Mouse (Mus musculus) layer of hippocampus, adult 9-11 months (tissue): ENCODE measurements around the gene Zfp81.
A peak's percentile ranks its signal among the peaks of the same experiment; 100 is the strongest.
"Not testable (repeated sequence)": the region's sequence is repeated elsewhere in the genome, so short reads cannot be mapped to it uniquely, and the experiment has no call there.

Source experiments
- DNase-seq: peaks from one replicate; pipeline ENCODE4 v3.0.0; 2022

Gene Zfp81

DNA sequence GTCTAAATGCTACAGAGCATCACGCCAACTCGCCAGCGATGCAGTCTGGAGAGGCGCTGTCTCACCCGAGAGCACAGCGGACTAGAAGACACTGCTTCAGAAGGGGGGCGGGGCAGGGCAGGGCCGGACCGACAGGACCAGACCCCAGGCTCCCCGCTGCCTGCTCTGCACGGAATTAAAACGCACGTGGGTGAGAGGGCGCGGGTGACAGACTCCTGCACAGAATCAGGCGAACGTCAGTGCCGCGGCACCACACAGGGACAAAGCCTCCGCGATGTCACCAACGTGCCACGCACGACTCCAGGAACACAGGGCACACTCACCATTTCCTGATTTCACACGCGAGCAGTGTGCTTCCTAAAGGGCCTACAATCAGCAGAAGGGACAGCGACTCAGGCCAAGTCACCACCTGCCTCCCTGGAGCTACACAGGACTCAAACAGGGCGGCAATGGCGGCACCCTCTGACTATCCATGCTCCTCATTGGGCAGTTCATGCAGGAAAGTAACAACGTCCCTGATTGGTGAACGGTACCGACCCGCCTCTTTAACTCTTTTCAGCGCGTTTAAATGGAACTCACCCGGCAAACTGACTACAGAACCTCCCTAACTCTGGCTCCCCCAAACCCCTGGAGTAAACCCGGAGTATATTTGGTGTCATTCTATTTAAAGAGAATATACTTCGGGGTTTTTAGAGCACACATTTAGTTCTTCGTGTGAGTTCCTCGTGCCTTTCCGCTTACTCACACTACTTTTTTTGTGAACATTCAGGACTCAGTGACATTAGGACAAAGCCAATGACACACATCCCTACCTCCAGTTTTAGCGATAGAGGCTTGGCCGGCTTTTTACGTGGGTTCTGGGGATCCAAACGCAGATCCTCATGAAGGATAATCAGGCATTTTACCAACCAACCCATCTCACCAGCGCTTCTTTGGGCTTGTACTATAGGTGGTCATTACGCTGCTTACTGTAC lies at the start of gene Zfp81:
Zfp81 (minus strand) TSS at position 468 of the 974 bp plus-strand sequence.
- DNase-seq = peak; percentile 89

DNA sequence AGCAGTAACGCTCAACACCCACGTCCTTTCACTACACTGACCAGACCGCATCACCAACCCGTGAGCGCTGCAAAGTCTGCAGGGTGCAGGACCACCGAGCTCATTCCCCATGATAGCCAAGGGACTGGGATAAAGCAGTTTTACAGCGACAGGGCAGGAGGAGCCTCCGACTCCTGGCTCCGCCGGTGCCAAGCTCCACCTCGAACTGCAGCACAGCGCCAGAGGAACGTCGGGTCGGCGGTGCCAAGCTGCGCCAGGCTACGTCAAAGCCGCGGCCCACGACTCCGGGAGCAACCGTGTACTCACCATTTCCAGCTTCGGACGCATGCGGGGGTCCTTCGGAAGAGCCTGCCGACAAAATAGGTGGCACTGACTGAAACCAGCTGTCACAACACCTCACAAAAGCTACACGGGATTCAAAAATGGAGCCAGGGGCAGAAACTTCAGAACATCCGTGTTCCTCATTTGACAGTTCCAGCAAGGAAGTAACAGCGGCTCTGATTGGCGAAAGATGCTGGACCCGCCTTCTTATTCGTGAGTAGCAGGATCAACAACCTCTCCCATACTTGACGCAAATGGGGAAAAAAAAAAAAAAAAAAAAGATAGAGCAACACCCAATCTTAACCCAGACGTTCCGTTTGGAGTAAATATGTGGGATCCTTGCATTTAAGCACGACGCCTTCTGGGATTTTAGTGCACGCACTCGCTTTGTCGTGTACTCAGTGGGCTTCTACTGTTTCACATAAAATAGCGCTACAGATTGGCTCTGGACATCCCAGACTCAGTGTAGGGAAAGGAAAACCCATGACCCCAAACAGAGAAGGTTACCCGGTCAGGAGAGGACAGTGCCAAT lies 35.7 kb upstream of the Zfp81 start, which contains the start of gene Zfp101:
Zfp101 (minus strand) TSS at position 460 of the 853 bp plus-strand sequence.
- DNase-seq = peak; percentile 96

DNA sequence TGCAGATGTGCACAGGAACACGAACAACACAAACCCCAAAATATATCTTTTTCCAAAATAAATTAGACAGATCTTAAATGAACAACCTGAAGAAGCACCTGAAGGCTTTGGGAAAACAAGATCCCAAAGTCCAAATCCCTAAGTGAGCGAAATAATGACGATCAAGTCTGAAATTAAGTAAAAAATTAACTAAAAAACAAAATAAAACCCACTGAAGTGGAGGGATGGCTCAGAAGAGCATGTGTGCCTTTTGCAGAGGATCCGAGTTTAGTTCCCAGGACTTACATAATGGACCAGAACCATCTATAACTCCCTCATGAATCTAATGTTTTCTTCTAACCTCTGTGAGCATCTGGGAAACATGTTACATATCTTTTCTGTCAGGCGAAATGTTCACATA lies 33.6 kb upstream of the Zfp81 start:
- no peak for DNase-seq

DNA sequence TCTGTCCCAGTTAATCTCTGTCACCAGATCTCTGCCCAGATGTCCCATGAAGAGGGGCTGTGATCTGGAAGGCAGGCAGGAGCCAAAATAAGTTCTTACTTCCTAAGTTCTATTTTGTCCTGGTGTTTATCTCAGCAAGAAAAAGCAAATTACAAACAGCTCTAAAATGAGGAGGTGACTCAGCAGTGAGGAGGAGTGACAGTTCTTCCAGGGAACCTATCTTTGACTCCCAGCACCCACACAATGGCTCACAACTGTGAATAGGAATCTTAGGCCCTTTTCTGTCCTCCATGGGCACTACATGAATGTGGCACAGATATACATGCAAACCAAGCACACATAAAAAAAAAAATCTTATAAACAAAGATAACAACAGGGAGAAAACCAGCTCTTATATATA lies 27.0 kb upstream of the Zfp81 start:
- no peak for DNase-seq

DNA sequence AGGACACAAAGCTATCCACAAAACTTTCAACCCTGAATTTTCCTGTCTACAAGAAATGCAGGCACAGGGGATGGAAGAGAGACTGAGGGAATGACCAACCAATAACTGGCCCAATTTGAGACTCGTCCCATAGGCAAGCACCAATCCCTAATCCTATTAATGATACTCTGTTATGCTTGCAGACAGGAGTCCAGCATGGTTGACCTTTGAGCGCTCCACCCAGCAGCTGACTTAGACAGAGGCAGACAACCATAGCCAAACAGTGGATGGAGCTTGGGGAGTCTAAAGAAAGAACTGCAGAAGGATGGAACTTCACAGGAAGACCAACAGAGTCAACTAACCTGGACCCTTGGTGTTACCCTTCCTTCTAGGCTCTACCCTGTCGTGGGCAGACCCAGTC lies 14.1 kb upstream of the Zfp81 start:
- no peak for DNase-seq

DNA sequence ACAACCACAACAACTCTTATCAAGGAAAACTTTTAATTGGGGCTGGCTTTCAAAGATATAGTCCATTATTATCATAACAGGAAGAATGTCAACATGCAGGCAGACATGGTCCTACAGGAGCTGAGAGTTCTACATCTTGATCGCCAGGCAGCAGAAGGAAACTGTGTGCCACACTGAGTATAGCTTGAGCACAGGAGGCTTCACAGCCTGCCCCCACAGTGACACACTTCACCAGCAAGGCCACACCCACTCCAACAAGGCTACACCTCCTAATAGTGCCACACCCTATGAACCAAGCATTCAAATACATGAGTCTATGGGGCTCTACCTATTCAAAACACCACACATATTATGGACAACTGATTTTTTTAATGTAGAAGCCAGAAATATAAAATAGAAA lies 5.7 kb downstream of the Zfp81 start:
- no peak for DNase-seq

DNA sequence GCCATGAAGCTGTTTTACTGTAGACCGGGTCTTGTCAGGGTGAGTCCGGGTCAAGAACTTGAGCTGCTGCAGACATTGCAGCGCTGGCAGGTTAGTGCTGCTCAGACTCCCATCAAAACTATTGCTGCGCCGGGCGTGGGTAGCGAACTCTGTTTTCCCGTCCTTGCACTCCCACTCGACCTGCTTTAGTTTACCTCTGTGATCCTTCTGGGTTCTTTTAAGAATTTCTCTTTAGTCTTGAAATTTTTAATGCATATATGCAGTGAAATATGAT lies 68.9 kb downstream of the Zfp81 start:
- DNase-seq = not testable (repeated sequence)

DNA sequence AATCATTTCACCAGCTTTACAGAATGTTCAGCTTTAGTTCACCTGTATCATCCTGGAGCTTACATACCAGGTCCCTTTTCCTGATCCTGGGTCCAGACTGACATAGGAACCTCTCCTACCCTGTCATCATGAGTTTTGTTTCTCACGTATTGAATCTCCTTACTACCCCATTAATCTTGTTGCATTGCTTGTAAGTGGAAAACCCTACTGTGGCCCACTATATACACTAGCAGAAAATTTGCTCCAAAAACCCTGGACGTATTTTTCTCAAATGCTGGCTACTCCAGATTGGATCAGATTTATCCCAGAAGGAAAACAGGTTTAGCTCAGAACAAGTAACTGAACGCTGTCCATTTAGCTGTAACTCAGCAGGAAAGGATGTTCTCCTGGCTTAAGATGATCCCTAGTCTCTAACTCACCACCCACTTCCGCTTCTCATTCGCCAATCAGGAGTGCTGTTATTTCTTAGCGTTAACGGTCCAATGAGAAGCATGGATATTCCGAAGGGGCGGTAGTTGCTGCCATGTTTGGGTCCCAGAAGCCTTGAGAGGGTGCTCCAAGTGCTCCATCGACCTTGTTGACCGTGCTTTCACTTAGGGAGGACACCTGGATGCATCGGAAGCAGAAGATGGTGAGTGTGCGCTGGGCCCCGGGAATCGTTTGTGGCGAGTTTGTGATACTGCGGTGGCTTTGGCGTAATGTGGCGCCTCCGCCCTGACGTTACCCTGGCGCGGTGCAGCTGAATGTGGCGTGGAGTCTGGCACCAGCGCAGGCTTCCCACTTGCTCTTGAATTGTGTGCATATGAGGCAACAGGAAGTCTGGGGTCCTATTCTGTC lies 69.4 kb downstream of the Zfp81 start, which contains the start of gene Zfp955b:
Zfp955b (plus strand) TSS at position 506 of the 837 bp plus-strand sequence.
- DNase-seq = not testable (repeated sequence)
